In genomic region chr11:105292124-105293071, GRCm38 (mm10) we compare ENCODE assay signal across 8 mouse cellular contexts. TPM values are rescaled to one million over a fixed set of nuclear protein-coding genes. Genes with fewer than 3 reads are reported as not detected.
DNase-seq lines count a peak whose midpoint lies in the region; ATAC-seq and TF ChIP-seq lines count a peak whose summit lies in the region.

Mrc2 (plus strand) TSS chr11:105292643.

- H3K4me2 ChIP-seq in hindbrain, embryonic 13.5 days, result peak within 1 kb of the TSS; percentile 99
- H3K4me2 ChIP-seq in liver, embryonic 12.5 days, result peak within 1 kb of the TSS; percentile 55

- H3K27ac ChIP-seq in hindbrain, embryonic 13.5 days, result peak within 1 kb of the TSS; percentile 66
- H3K27ac ChIP-seq in liver, embryonic 12.5 days, result peak within 1 kb of the TSS; percentile 67

- WGBS in hindbrain, embryonic 13.5 days, result under 1% methylated on average over 60 of the region's 75 CpGs
- under 1% methylated on average over 72 of the region's 75 CpGs for WGBS in liver, embryonic 12.5 days (ENCODE audit: insufficient replicate concordance)

- H3K4me1 ChIP-seq in hindbrain, embryonic 13.5 days (replicated peaks), result peaks cover 29% of the 10 kb centered on the region
- peaks cover 8% of the 10 kb centered on the region; the same call in 1 of the 2 replicates for H3K4me1 ChIP-seq in liver, embryonic 12.5 days

- TF ChIP-seq POLR2A in brain, embryonic 14.5 days (IDR thresholded peaks at IDR 0.05; ENCODE audit: borderline replicate concordance, extremely low read depth, insufficient read depth, insufficient read length, poor library complexity, severe bottlenecking), result no peak

- TF ChIP-seq CTCF in brain, embryonic 14.5 days (IDR thresholded peaks at IDR 0.05; ENCODE audit: borderline replicate concordance, extremely low read depth, insufficient read depth, insufficient read length), result no peak

- DNase-seq in left cerebral cortex, adult 18-20 months (ENCODE audit: low spot score in 2 of 2), result peak; percentile 26 to 28
- DNase-seq in left cerebral cortex, adult 11 months (ENCODE audit: low spot score), result no peak
- DNase-seq in brain, embryonic 14.5 days (ENCODE audit: low read depth), result peak; percentile 81
- peak; percentile 72 for DNase-seq in gastrocnemius, postnatal 10 days
- DNase-seq in neural tube, embryonic 10.5 days (ENCODE audit: extremely low spot score, low spot score), result peak; percentile 84

- peaks cover 28% of the 10 kb centered on the region for H3K27me3 ChIP-seq in hindbrain, embryonic 13.5 days
- H3K27me3 ChIP-seq in liver, embryonic 12.5 days (replicated peaks), result peaks cover 64% of the 10 kb centered on the region

- H3K9me3 ChIP-seq in hindbrain, embryonic 13.5 days, result no peaks in the 10 kb centered on the region
- no peaks in the 10 kb centered on the region for H3K9me3 ChIP-seq in liver, embryonic 12.5 days (replicated peaks)

- peak within 1 kb of the TSS; percentile 77 for H3K9ac ChIP-seq in hindbrain, embryonic 13.5 days
- 0 out of 2 replicates have a peak within 1 kb of the TSS, but pooled peaks have one; percentile 33 for H3K9ac ChIP-seq in liver, embryonic 12.5 days

- H3K4me3 ChIP-seq in hindbrain, embryonic 13.5 days, result peak within 1 kb of the TSS; percentile 53
- peak within 1 kb of the TSS; percentile 40 for H3K4me3 ChIP-seq in liver, embryonic 12.5 days

- H3K36me3 ChIP-seq in hindbrain, embryonic 13.5 days, result peaks cover 4% of the 10 kb centered on the region; the same call in 1 of the 2 replicates
- peaks cover 5% of the 10 kb centered on the region; the same call in 1 of the 2 replicates for H3K36me3 ChIP-seq in liver, embryonic 12.5 days

- peak; percentile 69; the same call in 1 of the 2 replicates for ATAC-seq in hindbrain, embryonic 13.5 days (ENCODE audit: low FRiP score)
- peak; percentile 45 for ATAC-seq in liver, embryonic 12.5 days
- ATAC-seq in erythroid progenitor cell, adult 5-6 weeks (replicated peaks; ENCODE audit: low FRiP score, poor library complexity, severe bottlenecking), result no peak

RNA-seq across cellular contexts. Expression of gene Mrc2, which starts in this region (rescaled TPM):
- total RNA-seq in left cerebral cortex, adult 18-20 months (2021), result 1 to 10 TPM; 7.3 to 7.9 TPM
- polyA plus RNA-seq in brain, embryonic 14.5 days (2012; rRNA removed), result 12.5 and 17.3 TPM in 2 replicates
- 10 to 100 TPM; 42.2 to 70.8 TPM for total RNA-seq in gastrocnemius, postnatal 10 days (2021)
- polyA plus RNA-seq in hindbrain, embryonic 13.5 days (2015; fragmentation: Nextera tagmentation; extraction: Ambion mirVana), result 5.3 and 5.5 TPM in 2 replicates
- 2.8 and 3.2 TPM in 2 replicates for polyA plus RNA-seq in liver, embryonic 12.5 days (2016; fragmentation: Nextera tagmentation; extraction: Ambion mirVana)
- total RNA-seq in erythroid progenitor cell, adult 5-6 weeks (2015; ENCODE audit: low replicate concordance), result not detected in 2 replicates
- not detected in 2 replicates for total RNA-seq in erythroid progenitor cell, adult 5-6 weeks (2017; ENCODE audit: low replicate concordance)

Comparison
In these comparisons a context has a peak if more than half of its experiments do, and no peak if none do; other contexts are left out.
1. RNA of gene Mrc2 (total RNA-seq): 42.2 to 70.8 TPM in gastrocnemius, postnatal 10 days and 7.3 to 7.9 TPM in left cerebral cortex, adult 18-20 months; not detected in erythroid progenitor cell, adult 5-6 weeks; every median in the first group is over 4 times any median in the second.
2. RNA of gene Mrc2 (total RNA-seq): 42.2 to 70.8 TPM in gastrocnemius, postnatal 10 days; 7.3 to 7.9 TPM in left cerebral cortex, adult 18-20 months; every median in the first group is over 4 times any median in the second.